Mouse (Mus musculus): ENCODE measurements around the gene Ank2. TPM values are rescaled to one million over a fixed set of nuclear protein-coding genes. Genes with fewer than 3 reads are reported as not detected.

Ank2 gene
- polyA plus RNA-seq, 1 experiment, result 352 TPM

- no peak for TF ChIP-seq CTCF (IDR thresholded peaks at IDR 0.05; ENCODE audit: extremely low read depth, insufficient read depth, low read length)
- TF ChIP-seq POLR2A (IDR thresholded peaks at IDR 0.05; ENCODE audit: extremely low read depth, insufficient read depth, low read length), result no peak
- H3K4me1 ChIP-seq (ENCODE audit: control insufficient read depth, insufficient read depth, low read length), result no peaks in the 10 kb centered on the region
- H3K27ac ChIP-seq (ENCODE audit: insufficient read depth, low read length), result no peak overlapping the region
- H3K4me3 ChIP-seq (ENCODE audit: insufficient read depth, low read length), result no peak overlapping the region
Observed at GRCm38 (mm10) chr3:127451741-127452140, 47.4 kb downstream of the Ank2 start.

GRCm38 (mm10) chr3:127451070-127451469 is 48.1 kb downstream of the Ank2 start:
- H3K4me3 ChIP-seq (ENCODE audit: insufficient read depth, low read length), result no peak overlapping the region
- H3K27ac ChIP-seq (ENCODE audit: insufficient read depth, low read length), result no peak overlapping the region
- no peaks in the 10 kb centered on the region for H3K4me1 ChIP-seq (ENCODE audit: control insufficient read depth, insufficient read depth, low read length)
- TF ChIP-seq POLR2A (IDR thresholded peaks at IDR 0.05; ENCODE audit: extremely low read depth, insufficient read depth, low read length), result no peak
- TF ChIP-seq CTCF (IDR thresholded peaks at IDR 0.05; ENCODE audit: extremely low read depth, insufficient read depth, low read length), result peak; percentile 80

- Histone ChIP-seq H3K4me3 (ENCODE audit: insufficient read depth, low read length) (no peak overlapping the region), H3K4me1 (ENCODE audit: control insufficient read depth, insufficient read depth, low read length) (no peaks in the 10 kb centered on the region), H3K27ac (ENCODE audit: insufficient read depth, low read length) (no peak overlapping the region)
- TF ChIP-seq POLR2A (IDR thresholded peaks at IDR 0.05; ENCODE audit: extremely low read depth, insufficient read depth, low read length), result no peak
- peak; percentile 83 for TF ChIP-seq CTCF (IDR thresholded peaks at IDR 0.05; ENCODE audit: extremely low read depth, insufficient read depth, low read length)
Observed at GRCm38 (mm10) chr3:127446173-127446572, 53.0 kb downstream of the Ank2 start.

- TF ChIP-seq POLR2A (IDR thresholded peaks at IDR 0.05; ENCODE audit: extremely low read depth, insufficient read depth, low read length) (no peak), CTCF (IDR thresholded peaks at IDR 0.05; ENCODE audit: extremely low read depth, insufficient read depth, low read length) (no peak)
- H3K27ac ChIP-seq (ENCODE audit: insufficient read depth, low read length), result no peak overlapping the region
- H3K4me1 ChIP-seq (ENCODE audit: control insufficient read depth, insufficient read depth, low read length), result no peaks in the 10 kb centered on the region
- no peak overlapping the region for H3K4me3 ChIP-seq (ENCODE audit: insufficient read depth, low read length)
Observed at GRCm38 (mm10) chr3:127433291-127433690, 65.9 kb downstream of the Ank2 start.

- TF ChIP-seq POLR2A (IDR thresholded peaks at IDR 0.05; ENCODE audit: extremely low read depth, insufficient read depth, low read length), result no peak
- no peak for TF ChIP-seq CTCF (IDR thresholded peaks at IDR 0.05; ENCODE audit: extremely low read depth, insufficient read depth, low read length)
- no peak overlapping the region for H3K4me3 ChIP-seq (ENCODE audit: insufficient read depth, low read length)
- H3K4me1 ChIP-seq (ENCODE audit: control insufficient read depth, insufficient read depth, low read length), result no peaks in the 10 kb centered on the region
- H3K27ac ChIP-seq (ENCODE audit: insufficient read depth, low read length), result no peak overlapping the region
Observed at GRCm38 (mm10) chr3:127429866-127430265, 69.3 kb downstream of the Ank2 start.

GRCm38 (mm10) chr3:127428527-127428926 is 70.6 kb downstream of the Ank2 start:
- TF ChIP-seq CTCF (IDR thresholded peaks at IDR 0.05; ENCODE audit: extremely low read depth, insufficient read depth, low read length) (no peak), POLR2A (IDR thresholded peaks at IDR 0.05; ENCODE audit: extremely low read depth, insufficient read depth, low read length) (no peak)
- Histone ChIP-seq H3K4me1 (ENCODE audit: control insufficient read depth, insufficient read depth, low read length) (no peaks in the 10 kb centered on the region), H3K27ac (ENCODE audit: insufficient read depth, low read length) (no peak overlapping the region), H3K4me3 (ENCODE audit: insufficient read depth, low read length) (no peak overlapping the region)

GRCm38 (mm10) chr3:127416950-127417349 is 82.2 kb downstream of the Ank2 start:
- H3K4me1 ChIP-seq (ENCODE audit: control insufficient read depth, insufficient read depth, low read length), result 0 out of 2 replicates have a peak, but pooled peaks cover 1% of the 10 kb centered on the region
- no peak overlapping the region for H3K4me3 ChIP-seq (ENCODE audit: insufficient read depth, low read length)
- no peak for TF ChIP-seq POLR2A (IDR thresholded peaks at IDR 0.05; ENCODE audit: extremely low read depth, insufficient read depth, low read length)
- TF ChIP-seq CTCF (IDR thresholded peaks at IDR 0.05; ENCODE audit: extremely low read depth, insufficient read depth, low read length), result no peak
- H3K27ac ChIP-seq (ENCODE audit: insufficient read depth, low read length), result no peak overlapping the region

GRCm38 (mm10) chr3:127414438-127414837 is 84.7 kb downstream of the Ank2 start:
- H3K27ac ChIP-seq (ENCODE audit: insufficient read depth, low read length), result no peak overlapping the region
- no peak overlapping the region for H3K4me3 ChIP-seq (ENCODE audit: insufficient read depth, low read length)
- H3K4me1 ChIP-seq (ENCODE audit: control insufficient read depth, insufficient read depth, low read length), result 0 out of 2 replicates have a peak, but pooled peaks cover 1% of the 10 kb centered on the region
- TF ChIP-seq CTCF (IDR thresholded peaks at IDR 0.05; ENCODE audit: extremely low read depth, insufficient read depth, low read length), result 0 out of 2 replicates have a peak, but pooled peaks have one; percentile 1
- no peak for TF ChIP-seq POLR2A (IDR thresholded peaks at IDR 0.05; ENCODE audit: extremely low read depth, insufficient read depth, low read length)

- Histone ChIP-seq H3K27ac (ENCODE audit: insufficient read depth, low read length) (peak overlapping the region; percentile 38; the same call in 1 of the 2 replicates), H3K4me1 (ENCODE audit: control insufficient read depth, insufficient read depth, low read length) (peaks cover 6% of the 10 kb centered on the region), H3K4me3 (ENCODE audit: insufficient read depth, low read length) (peak overlapping the region; percentile 89)
- TF ChIP-seq CTCF (IDR thresholded peaks at IDR 0.05; ENCODE audit: extremely low read depth, insufficient read depth, low read length), result no peak
- peak; percentile 98 for TF ChIP-seq POLR2A (IDR thresholded peaks at IDR 0.05; ENCODE audit: extremely low read depth, insufficient read depth, low read length)
Observed at GRCm38 (mm10) chr3:127408684-127409550, 90.2 kb downstream of the Ank2 start.

Measured in cortical plate, adult 2 months (tissue).